Mouse (Mus musculus) E14TG2a.4 (cell line): ENCODE measurements around the gene 1700037H04Rik.

Source experiments
- H3K27me3 ChIP-seq: 2 replicates; pipeline ENCODE4 v1.6.1; 2014; ENCODE audit warnings: low read length, control low read depth; ENCODE audit not compliant: insufficient read depth
- H3K36me3 ChIP-seq: 2 replicates; pipeline ENCODE4 v1.6.1; 2014; ENCODE audit warnings: low read length, control low read depth; ENCODE audit not compliant: insufficient read depth
- H3K4me1 ChIP-seq: replicated peaks from 2 replicates; pipeline ENCODE4 v1.6.1; 2014; ENCODE audit warnings: low read depth, low read length, control low read depth
- H3K4me3 ChIP-seq: replicated peaks from 2 replicates; pipeline ENCODE4 v1.5.1; 2014; ENCODE audit warnings: mild to moderate bottlenecking, low read length
- H3K9me3 ChIP-seq: 2 replicates; pipeline ENCODE4 v1.6.1; 2014; ENCODE audit warnings: low read length, control low read depth
- CTCF ChIP-seq: conservative IDR thresholded peaks from 2 replicates; pipeline ENCODE4 v1.5.1; 2014; ENCODE audit warnings: low read length
- NANOG ChIP-seq: IDR thresholded peaks from 2 replicates; pipeline ENCODE4 v1.6.1; 2014; ENCODE audit warnings: borderline replicate concordance, low read length, mixed read lengths
- POU5F1 ChIP-seq: IDR thresholded peaks from 2 replicates; pipeline ENCODE4 v1.6.1; 2014; ENCODE audit warnings: low read length, borderline replicate concordance

Gene 1700037H04Rik

GRCm38 (mm10) chr2:131175286-131175944 lies 15.5 kb upstream of the 1700037H04Rik start:
- H3K9me3 ChIP-seq: no peaks in the 10 kb centered on the region
- no peak overlapping the region for H3K4me3 ChIP-seq
- peaks cover 75% of the 10 kb centered on the region for H3K4me1 ChIP-seq
- peaks cover 33% of the 10 kb centered on the region for H3K36me3 ChIP-seq
- TF ChIP-seq NANOG (no peak), CTCF (no peak), POU5F1 (no peak)
- H3K27me3 ChIP-seq: peaks cover 35% of the 10 kb centered on the region

GRCm38 (mm10) chr2:131174700-131175099 lies 14.8 kb upstream of the 1700037H04Rik start:
- Histone ChIP-seq H3K9me3 (no peaks in the 10 kb centered on the region), H3K4me3 (peak overlapping the region; percentile 77), H3K27me3 (peaks cover 38% of the 10 kb centered on the region), H3K4me1 (peaks cover 79% of the 10 kb centered on the region), H3K36me3 (peaks cover 33% of the 10 kb centered on the region)
- no peak for TF ChIP-seq CTCF
- no peak for TF ChIP-seq NANOG

DNA sequence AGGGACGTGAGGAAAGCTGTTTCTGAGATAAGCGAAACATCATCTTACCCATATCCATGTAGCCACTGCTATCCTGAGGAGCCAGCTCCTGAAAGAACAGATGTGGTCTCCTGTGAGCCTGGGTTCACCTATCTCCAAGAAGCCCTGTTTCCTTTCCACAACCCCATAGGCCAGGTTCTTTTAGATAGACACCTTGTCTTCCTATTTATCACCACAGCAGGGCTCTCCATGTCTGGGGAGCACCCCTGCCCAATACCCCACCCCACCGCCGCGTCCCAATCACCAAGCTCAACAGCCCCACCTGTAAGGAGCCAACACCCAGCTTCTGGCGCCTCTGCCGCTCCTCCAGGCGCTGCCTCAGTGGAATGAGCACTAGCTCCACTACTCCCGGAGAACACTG lies 12.4 kb upstream of the 1700037H04Rik start:
- Histone ChIP-seq H3K27me3 (peaks cover 38% of the 10 kb centered on the region), H3K4me3 (no peak overlapping the region), H3K4me1 (peaks cover 85% of the 10 kb centered on the region), H3K36me3 (peaks cover 16% of the 10 kb centered on the region), H3K9me3 (peaks cover 2% of the 10 kb centered on the region; the same call in 1 of the 2 replicates)
- TF ChIP-seq CTCF (no peak), POU5F1 (no peak), NANOG (no peak)

DNA sequence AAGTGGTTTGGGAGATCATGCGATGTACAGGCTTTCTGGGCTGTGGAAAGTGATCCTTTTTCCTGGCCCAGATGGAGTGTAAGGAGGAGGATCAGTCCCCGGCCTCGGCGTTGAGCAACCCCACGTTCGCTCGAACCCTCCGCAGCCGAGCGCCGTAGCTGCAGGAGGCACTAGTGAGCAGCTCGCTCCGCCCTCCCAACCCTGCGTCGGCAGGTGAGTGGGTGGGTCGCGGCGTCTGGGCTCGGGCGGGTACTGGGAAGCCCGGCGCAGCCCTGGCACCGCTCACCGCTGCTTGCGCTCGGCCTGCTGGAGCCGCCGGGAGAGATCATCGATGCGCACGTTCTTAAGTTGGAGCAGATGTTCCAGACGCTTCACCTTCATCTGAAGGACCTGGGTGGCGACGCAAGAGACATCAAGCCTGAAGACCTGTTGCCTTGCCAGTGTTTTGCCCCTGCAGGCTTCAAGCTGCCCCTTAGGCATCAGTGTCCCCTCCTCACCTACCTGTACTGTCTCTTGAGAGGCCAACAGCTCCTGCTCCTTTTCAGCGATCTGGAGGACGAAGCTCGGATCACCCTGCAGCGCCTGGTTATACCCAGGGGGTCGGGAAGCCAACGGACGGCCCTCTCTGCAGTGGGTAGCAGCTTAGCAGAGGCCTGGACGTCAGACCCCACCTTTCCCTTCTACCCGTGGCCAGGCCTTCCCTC lies 11.7 kb upstream of the 1700037H04Rik start:
- H3K9me3 ChIP-seq: peaks cover 7% of the 10 kb centered on the region; the same call in 1 of the 2 replicates
- H3K36me3 ChIP-seq: peaks cover 8% of the 10 kb centered on the region
- H3K4me1 ChIP-seq: peaks cover 79% of the 10 kb centered on the region
- peaks cover 38% of the 10 kb centered on the region for H3K27me3 ChIP-seq
- H3K4me3 ChIP-seq: peak overlapping the region; percentile 68
- TF ChIP-seq CTCF: no peak

DNA sequence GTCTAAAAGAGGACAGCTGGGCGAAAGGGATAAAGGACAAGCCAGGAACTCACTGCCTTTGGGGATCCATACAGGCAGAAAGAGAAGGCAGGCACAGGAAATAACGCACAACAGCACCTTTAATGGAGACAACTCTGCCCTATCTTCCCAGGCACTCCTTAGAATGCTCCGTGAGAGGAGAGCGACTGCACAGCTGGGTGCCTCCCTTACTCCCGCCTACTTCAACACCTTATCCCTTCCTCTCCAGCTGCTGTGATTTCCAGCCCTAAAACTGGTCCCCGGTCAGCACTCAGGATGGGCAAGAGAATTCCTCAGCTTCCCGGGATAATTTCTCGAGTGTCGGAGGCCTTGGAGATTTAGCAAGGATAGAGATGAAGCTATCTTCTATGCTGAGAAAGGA lies 11.1 kb upstream of the 1700037H04Rik start:
- H3K4me1 ChIP-seq: peaks cover 79% of the 10 kb centered on the region
- TF ChIP-seq NANOG: no peak
- TF ChIP-seq POU5F1: no peak
- no peak for TF ChIP-seq CTCF
- H3K4me3 ChIP-seq: peak overlapping the region; percentile 68
- peaks cover 7% of the 10 kb centered on the region; the same call in 1 of the 2 replicates for H3K9me3 ChIP-seq
- H3K36me3 ChIP-seq: 0 out of 2 replicates have a peak, but pooled peaks cover 3% of the 10 kb centered on the region
- H3K27me3 ChIP-seq: peaks cover 38% of the 10 kb centered on the region

- TF ChIP-seq NANOG (no peak), CTCF (no peak), POU5F1 (no peak)
- H3K4me3 ChIP-seq: no peak overlapping the region
These were observed 9.0 kb upstream of the 1700037H04Rik start for GRCm38 (mm10) chr2:131168914-131169313.

DNA sequence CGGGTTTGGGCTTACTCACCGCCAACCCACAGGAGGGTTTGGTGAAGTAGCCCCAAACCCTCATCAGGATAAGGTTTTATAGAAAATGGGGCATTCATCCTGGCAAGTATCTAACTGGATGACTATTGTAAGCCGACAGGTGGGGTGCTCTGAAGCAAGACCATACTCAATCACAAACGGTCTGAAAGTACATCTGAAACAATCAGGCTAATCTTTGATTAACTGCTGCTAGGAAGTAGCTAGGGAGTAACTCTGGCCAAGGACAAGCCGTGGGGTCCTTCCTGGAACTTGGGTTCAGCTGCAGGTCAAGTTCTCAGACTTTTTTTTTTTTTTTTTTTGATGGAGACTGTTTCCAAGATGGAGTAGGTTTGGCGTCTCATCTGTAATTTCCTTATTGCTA lies 8.1 kb upstream of the 1700037H04Rik start:
- no peak for TF ChIP-seq POU5F1
- TF ChIP-seq NANOG: peak; percentile 90
- Histone ChIP-seq H3K4me1 (peaks cover 67% of the 10 kb centered on the region), H3K36me3 (no peaks in the 10 kb centered on the region), H3K27me3 (peaks cover 28% of the 10 kb centered on the region), H3K4me3 (no peak overlapping the region), H3K9me3 (peaks cover 7% of the 10 kb centered on the region; the same call in 1 of the 2 replicates)

More at GRCm38 (mm10) chr2:131168914-131169313, 9.0 kb upstream of the 1700037H04Rik start:
- H3K9me3 ChIP-seq: peaks cover 7% of the 10 kb centered on the region; the same call in 1 of the 2 replicates
- peaks cover 67% of the 10 kb centered on the region for H3K4me1 ChIP-seq
- peaks cover 37% of the 10 kb centered on the region for H3K27me3 ChIP-seq
- H3K36me3 ChIP-seq: no peaks in the 10 kb centered on the region

DNA sequence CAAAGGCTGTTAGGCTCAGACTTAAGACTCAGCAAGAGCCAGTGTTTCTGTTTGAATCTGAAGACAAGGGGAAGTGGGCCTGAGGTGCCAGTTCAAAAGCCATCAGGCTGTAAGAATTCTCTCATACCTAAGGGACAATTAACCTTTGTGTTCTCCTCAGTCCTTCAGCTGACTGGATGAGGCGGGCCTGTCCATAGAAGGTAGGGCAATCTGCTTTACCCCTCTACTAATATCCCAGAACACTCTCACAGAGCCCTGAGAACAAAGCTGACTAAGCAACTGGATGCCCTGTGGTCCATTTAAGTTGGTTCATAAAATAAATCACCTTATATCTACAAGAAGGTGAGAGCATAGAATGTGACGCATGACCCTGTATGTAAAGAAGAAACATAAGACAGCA lies 6.3 kb upstream of the 1700037H04Rik start:
- Histone ChIP-seq H3K4me3 (no peak overlapping the region), H3K36me3 (no peaks in the 10 kb centered on the region), H3K9me3 (peaks cover 7% of the 10 kb centered on the region; the same call in 1 of the 2 replicates), H3K27me3 (peaks cover 10% of the 10 kb centered on the region), H3K4me1 (peaks cover 59% of the 10 kb centered on the region)
- TF ChIP-seq POU5F1 (no peak), CTCF (no peak), NANOG (no peak)

DNA sequence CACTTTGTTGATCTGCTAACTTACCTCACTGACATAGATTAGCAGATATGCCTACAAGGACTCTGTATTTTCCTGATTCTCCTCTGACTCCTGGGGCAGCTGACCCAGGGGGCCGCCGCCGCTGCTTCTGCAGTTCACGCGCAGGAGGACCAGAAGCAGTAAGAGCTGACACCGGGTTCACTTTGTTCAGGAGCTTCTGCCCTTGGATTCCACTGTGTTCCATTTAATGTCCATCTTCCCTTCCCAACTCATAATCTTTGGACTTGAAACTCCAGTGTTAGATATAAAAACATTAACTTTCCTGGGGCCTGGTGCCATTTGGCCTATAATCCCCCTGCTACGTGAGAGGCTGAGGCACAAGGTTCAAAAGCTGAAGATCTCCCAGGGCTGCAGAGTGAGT lies 4.0 kb upstream of the 1700037H04Rik start:
- TF ChIP-seq NANOG: no peak
- no peak overlapping the region for H3K4me3 ChIP-seq
- H3K27me3 ChIP-seq: no peaks in the 10 kb centered on the region
- H3K4me1 ChIP-seq: peaks cover 50% of the 10 kb centered on the region
- H3K36me3 ChIP-seq: no peaks in the 10 kb centered on the region
- peaks cover 7% of the 10 kb centered on the region; the same call in 1 of the 2 replicates for H3K9me3 ChIP-seq
